Mouse (Mus musculus): ENCODE results near the gene Opn4. TPM values are rescaled to one million over a fixed set of nuclear protein-coding genes. Genes with fewer than 3 reads are reported as not detected.

Opn4 gene
- polyA plus RNA-seq, 1 experiment from 2014 or later = 0.39 TPM

- Histone ChIP-seq H3K36me3 (ENCODE audit: insufficient read depth, low read length) (no peaks in the 10 kb centered on the region), H3K4me1 (ENCODE audit: insufficient read depth, low read length) (no peaks in the 10 kb centered on the region), H3K4me3 (ENCODE audit: low read length) (no peak overlapping the region), H3K9me3 (ENCODE audit: low read length) (no peaks in the 10 kb centered on the region), H3K9ac (replicated peaks; ENCODE audit: low read length) (no peak overlapping the region), H3K27me3 (ENCODE audit: insufficient read depth, low read length) (peaks cover 12% of the 10 kb centered on the region; the same call in 1 of the 2 replicates), H3K4me2 (replicated peaks; ENCODE audit: low read depth, low read length) (no peak overlapping the region), H3K27ac (ENCODE audit: low read length) (no peak overlapping the region)
- ATAC-seq (ENCODE audit: low FRiP score, low TSS enrichment) = no peak
- WGBS = 33% methylated on average over 10 of the region's 10 CpGs
These were observed 20.9 kb upstream of the Opn4 start for GRCm38 (mm10) chr14:34620611-34621376.

GRCm38 (mm10) chr14:34618808-34619207 is 18.9 kb upstream of the Opn4 start:
- Histone ChIP-seq H3K9ac (replicated peaks; ENCODE audit: low read length) (no peak overlapping the region), H3K9me3 (ENCODE audit: low read length) (no peaks in the 10 kb centered on the region), H3K27me3 (ENCODE audit: insufficient read depth, low read length) (peaks cover 31% of the 10 kb centered on the region), H3K27ac (ENCODE audit: low read length) (no peak overlapping the region), H3K4me2 (replicated peaks; ENCODE audit: low read depth, low read length) (no peak overlapping the region), H3K36me3 (ENCODE audit: insufficient read depth, low read length) (no peaks in the 10 kb centered on the region), H3K4me3 (ENCODE audit: low read length) (no peak overlapping the region), H3K4me1 (ENCODE audit: insufficient read depth, low read length) (0 out of 2 replicates have a peak, but pooled peaks cover 3% of the 10 kb centered on the region)
- ATAC-seq (ENCODE audit: low FRiP score, low TSS enrichment) = no peak
- 37% methylated on average over 9 of the region's 9 CpGs for WGBS

DNA sequence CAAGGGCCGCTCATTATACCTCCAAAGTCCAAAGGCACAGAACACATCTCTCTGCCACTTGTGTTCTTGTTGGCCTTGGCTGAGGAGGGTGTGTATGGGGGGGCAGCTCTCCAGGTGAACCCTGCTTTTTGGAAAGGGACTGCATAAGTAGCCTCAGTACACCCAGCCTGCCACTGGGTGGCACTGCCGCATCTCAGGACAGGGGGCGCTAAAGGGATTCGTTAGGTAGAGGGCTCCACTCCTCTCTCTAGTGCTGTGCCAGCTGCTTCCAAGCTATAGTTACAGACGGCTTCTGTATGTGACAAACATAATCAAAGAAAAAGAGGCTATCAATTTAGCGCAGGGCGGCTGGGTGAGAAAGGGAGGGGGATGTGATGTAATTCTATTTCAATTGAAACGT is 16.9 kb upstream of the Opn4 start:
- ATAC-seq (ENCODE audit: low FRiP score, low TSS enrichment) = peak; percentile 65; the same call in 1 of the 2 replicates
- WGBS = 1% methylated on average over 8 of the region's 8 CpGs

GRCm38 (mm10) chr14:34615625-34616024 is 15.7 kb upstream of the Opn4 start:
- H3K9ac ChIP-seq (replicated peaks; ENCODE audit: low read length) = no peak overlapping the region
- no peak overlapping the region for H3K27ac ChIP-seq (ENCODE audit: low read length)
- no peak overlapping the region for H3K4me2 ChIP-seq (replicated peaks; ENCODE audit: low read depth, low read length)
- 0 out of 2 replicates have a peak, but pooled peaks have one; percentile 10 for ATAC-seq (ENCODE audit: low FRiP score, low TSS enrichment)
- H3K27me3 ChIP-seq (ENCODE audit: insufficient read depth, low read length) = peaks cover 37% of the 10 kb centered on the region
- no peaks in the 10 kb centered on the region for H3K36me3 ChIP-seq (ENCODE audit: insufficient read depth, low read length)
- WGBS = 47% methylated on average over 4 of the region's 4 CpGs
- H3K4me1 ChIP-seq (ENCODE audit: insufficient read depth, low read length) = 0 out of 2 replicates have a peak, but pooled peaks cover 3% of the 10 kb centered on the region
- no peak overlapping the region; the same call in 1 of the 2 replicates for H3K4me3 ChIP-seq (ENCODE audit: low read length)
- H3K9me3 ChIP-seq (ENCODE audit: low read length) = no peaks in the 10 kb centered on the region

More for the DNA sequence above, 16.9 kb upstream of the Opn4 start:
- 0 out of 2 replicates have a peak, but pooled peaks cover 3% of the 10 kb centered on the region for H3K4me1 ChIP-seq (ENCODE audit: insufficient read depth, low read length)
- H3K27ac ChIP-seq (ENCODE audit: low read length) = no peak overlapping the region
- H3K9me3 ChIP-seq (ENCODE audit: low read length) = no peaks in the 10 kb centered on the region
- no peak overlapping the region for H3K9ac ChIP-seq (replicated peaks; ENCODE audit: low read length)
- H3K27me3 ChIP-seq (ENCODE audit: insufficient read depth, low read length) = peaks cover 37% of the 10 kb centered on the region
- H3K4me2 ChIP-seq (replicated peaks; ENCODE audit: low read depth, low read length) = no peak overlapping the region
- H3K4me3 ChIP-seq (ENCODE audit: low read length) = no peak overlapping the region
- no peaks in the 10 kb centered on the region for H3K36me3 ChIP-seq (ENCODE audit: insufficient read depth, low read length)

DNA sequence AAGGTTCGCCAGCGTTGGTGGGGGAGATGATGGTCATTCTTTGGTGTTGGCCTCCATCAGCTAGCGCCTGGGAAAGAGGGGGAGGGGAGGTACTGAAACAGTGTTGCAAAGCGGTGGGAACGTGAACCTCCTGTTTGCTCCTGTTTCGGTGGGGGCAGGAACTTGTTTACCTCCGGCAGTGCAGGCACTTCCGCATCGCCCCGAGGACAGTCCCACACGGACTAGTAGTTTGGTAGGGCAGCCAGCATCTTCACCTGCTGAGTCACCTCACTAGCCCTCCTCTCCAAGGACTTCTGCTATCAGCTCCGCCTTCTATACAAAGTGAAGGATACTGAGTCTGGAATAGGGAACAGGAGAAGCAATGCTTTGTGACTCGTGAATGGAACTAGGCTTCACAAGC is 15.1 kb upstream of the Opn4 start:
- 0 out of 2 replicates have a peak, but pooled peaks cover 3% of the 10 kb centered on the region for H3K4me1 ChIP-seq (ENCODE audit: insufficient read depth, low read length)
- H3K9ac ChIP-seq (replicated peaks; ENCODE audit: low read length) = peak overlapping the region; percentile 13; the same call in 1 of the 2 replicates
- H3K4me2 ChIP-seq (replicated peaks; ENCODE audit: low read depth, low read length) = peak overlapping the region; percentile 50
- H3K27me3 ChIP-seq (ENCODE audit: insufficient read depth, low read length) = peaks cover 37% of the 10 kb centered on the region
- H3K4me3 ChIP-seq (ENCODE audit: low read length) = peak overlapping the region; percentile 29
- no peaks in the 10 kb centered on the region for H3K36me3 ChIP-seq (ENCODE audit: insufficient read depth, low read length)
- no peak overlapping the region for H3K27ac ChIP-seq (ENCODE audit: low read length)
- 2% methylated on average over 13 of the region's 13 CpGs for WGBS
- no peaks in the 10 kb centered on the region for H3K9me3 ChIP-seq (ENCODE audit: low read length)
- ATAC-seq (ENCODE audit: low FRiP score, low TSS enrichment) = 0 out of 2 replicates have a peak, but pooled peaks have one; percentile 25

GRCm38 (mm10) chr14:34614551-34614950 is 14.6 kb upstream of the Opn4 start:
- H3K36me3 ChIP-seq (ENCODE audit: insufficient read depth, low read length) = no peaks in the 10 kb centered on the region
- peak overlapping the region; percentile 50 for H3K4me2 ChIP-seq (replicated peaks; ENCODE audit: low read depth, low read length)
- WGBS = 12% methylated on average over 15 of the region's 15 CpGs
- H3K4me3 ChIP-seq (ENCODE audit: low read length) = peak overlapping the region; percentile 29
- 0 out of 2 replicates have a peak, but pooled peaks cover 3% of the 10 kb centered on the region for H3K4me1 ChIP-seq (ENCODE audit: insufficient read depth, low read length)
- no peak overlapping the region for H3K27ac ChIP-seq (ENCODE audit: low read length)
- no peak for ATAC-seq (ENCODE audit: low FRiP score, low TSS enrichment)
- H3K27me3 ChIP-seq (ENCODE audit: insufficient read depth, low read length) = peaks cover 37% of the 10 kb centered on the region
- H3K9ac ChIP-seq (replicated peaks; ENCODE audit: low read length) = peak overlapping the region; percentile 13; the same call in 1 of the 2 replicates
- H3K9me3 ChIP-seq (ENCODE audit: low read length) = no peaks in the 10 kb centered on the region

DNA sequence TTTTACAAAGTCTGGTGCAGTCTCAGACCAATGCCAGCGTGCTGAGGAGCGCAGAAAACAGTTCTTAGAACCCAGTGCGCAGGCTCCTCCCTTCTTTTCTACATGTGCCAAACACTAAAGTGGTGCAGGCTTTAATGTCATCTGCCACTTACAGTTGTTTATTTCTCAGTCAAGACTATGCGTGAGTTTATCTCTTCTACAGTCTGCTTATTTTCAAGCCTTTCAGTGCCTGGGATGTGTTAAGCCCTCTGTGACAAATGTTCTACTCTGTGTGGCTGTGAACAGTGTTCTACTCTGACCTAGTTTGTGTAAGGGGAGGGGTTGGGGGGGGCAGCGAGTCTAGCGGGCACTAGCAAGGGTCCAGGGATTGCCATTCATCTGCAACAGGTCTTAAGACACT is 13.6 kb upstream of the Opn4 start:
- H3K36me3 ChIP-seq (ENCODE audit: insufficient read depth, low read length) = no peaks in the 10 kb centered on the region
- 0 out of 2 replicates have a peak, but pooled peaks cover 3% of the 10 kb centered on the region for H3K4me1 ChIP-seq (ENCODE audit: insufficient read depth, low read length)
- WGBS = 61% methylated on average over 6 of the region's 6 CpGs
- no peaks in the 10 kb centered on the region for H3K9me3 ChIP-seq (ENCODE audit: low read length)
- no peak overlapping the region for H3K4me3 ChIP-seq (ENCODE audit: low read length)
- no peak for ATAC-seq (ENCODE audit: low FRiP score, low TSS enrichment)
- H3K27ac ChIP-seq (ENCODE audit: low read length) = no peak overlapping the region
- H3K27me3 ChIP-seq (ENCODE audit: insufficient read depth, low read length) = peaks cover 37% of the 10 kb centered on the region
- no peak overlapping the region for H3K4me2 ChIP-seq (replicated peaks; ENCODE audit: low read depth, low read length)
- H3K9ac ChIP-seq (replicated peaks; ENCODE audit: low read length) = no peak overlapping the region

DNA sequence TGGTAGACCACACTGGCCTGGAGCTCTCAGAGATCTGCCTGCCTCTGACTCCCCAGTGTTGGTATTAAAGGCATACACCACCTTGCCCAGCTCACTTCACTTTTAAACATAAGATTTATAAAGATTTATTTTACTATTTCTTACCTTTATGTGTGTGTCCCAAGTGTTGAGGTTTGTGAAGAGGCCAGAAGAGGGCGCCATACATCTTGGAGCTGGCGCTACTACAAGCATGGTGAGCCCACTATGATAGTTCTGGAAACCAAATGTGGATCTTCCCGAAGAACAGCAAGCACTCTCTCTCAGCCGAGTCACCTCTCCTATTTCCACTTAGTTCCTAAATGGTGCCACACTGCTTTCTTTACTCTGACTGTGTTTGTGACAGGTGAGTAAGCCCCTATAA is 12.3 kb upstream of the Opn4 start:
- H3K4me3 ChIP-seq (ENCODE audit: low read length) = no peak overlapping the region
- H3K27ac ChIP-seq (ENCODE audit: low read length) = no peak overlapping the region
- WGBS = 54% methylated on average over 4 of the region's 4 CpGs
- H3K4me1 ChIP-seq (ENCODE audit: insufficient read depth, low read length) = 0 out of 2 replicates have a peak, but pooled peaks cover 3% of the 10 kb centered on the region
- ATAC-seq (ENCODE audit: low FRiP score, low TSS enrichment) = no peak
- H3K36me3 ChIP-seq (ENCODE audit: insufficient read depth, low read length) = no peaks in the 10 kb centered on the region
- H3K9ac ChIP-seq (replicated peaks; ENCODE audit: low read length) = no peak overlapping the region
- H3K4me2 ChIP-seq (replicated peaks; ENCODE audit: low read depth, low read length) = no peak overlapping the region
- H3K27me3 ChIP-seq (ENCODE audit: insufficient read depth, low read length) = peaks cover 33% of the 10 kb centered on the region
- H3K9me3 ChIP-seq (ENCODE audit: low read length) = no peaks in the 10 kb centered on the region

DNA sequence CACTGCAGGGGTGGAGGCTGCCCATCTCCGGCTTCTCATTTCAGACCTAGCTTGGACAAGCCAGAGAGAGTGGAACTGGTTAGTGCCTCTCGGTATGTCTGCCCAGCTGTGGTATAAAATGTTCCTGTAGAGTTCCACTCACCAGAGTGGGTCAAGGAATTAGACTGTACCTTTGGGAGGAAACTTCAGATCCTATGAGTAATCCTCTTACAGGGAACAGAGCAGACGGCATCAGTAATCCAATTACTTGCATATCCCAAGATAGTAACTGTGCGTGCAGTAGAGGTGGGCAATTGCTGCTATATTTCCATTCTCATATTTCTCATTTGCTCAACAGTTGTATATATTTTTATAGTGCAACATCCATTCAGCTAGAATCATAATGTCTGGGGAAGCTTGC is 11.6 kb upstream of the Opn4 start:
- no peak overlapping the region for H3K4me3 ChIP-seq (ENCODE audit: low read length)
- no peak for ATAC-seq (ENCODE audit: low FRiP score, low TSS enrichment)
- 0 out of 2 replicates have a peak, but pooled peaks cover 3% of the 10 kb centered on the region for H3K4me1 ChIP-seq (ENCODE audit: insufficient read depth, low read length)
- no peak overlapping the region for H3K4me2 ChIP-seq (replicated peaks; ENCODE audit: low read depth, low read length)
- H3K9ac ChIP-seq (replicated peaks; ENCODE audit: low read length) = no peak overlapping the region
- no peak overlapping the region for H3K27ac ChIP-seq (ENCODE audit: low read length)
- H3K36me3 ChIP-seq (ENCODE audit: insufficient read depth, low read length) = no peaks in the 10 kb centered on the region
- no peaks in the 10 kb centered on the region for H3K9me3 ChIP-seq (ENCODE audit: low read length)
- WGBS = 85% methylated on average over 4 of the region's 4 CpGs
- peaks cover 33% of the 10 kb centered on the region for H3K27me3 ChIP-seq (ENCODE audit: insufficient read depth, low read length)

GRCm38 (mm10) chr14:34601910-34602309 is 2.0 kb upstream of the Opn4 start:
- Histone ChIP-seq H3K27me3 (ENCODE audit: insufficient read depth, low read length) (no peaks in the 10 kb centered on the region), H3K4me1 (ENCODE audit: insufficient read depth, low read length) (no peaks in the 10 kb centered on the region), H3K36me3 (ENCODE audit: insufficient read depth, low read length) (no peaks in the 10 kb centered on the region), H3K4me3 (ENCODE audit: low read length) (no peak overlapping the region), H3K27ac (ENCODE audit: low read length) (no peak overlapping the region), H3K9ac (replicated peaks; ENCODE audit: low read length) (no peak overlapping the region), H3K9me3 (ENCODE audit: low read length) (no peaks in the 10 kb centered on the region), H3K4me2 (replicated peaks; ENCODE audit: low read depth, low read length) (no peak overlapping the region)
- ATAC-seq (ENCODE audit: low FRiP score, low TSS enrichment) = 0 out of 2 replicates have a peak, but pooled peaks have one; percentile 21
- whole genome bisulfite sequencing = 69% methylated on average over 7 of the region's 7 CpGs
